Mouse (Mus musculus): ENCODE measurements around the gene Slc28a1. TPM values are rescaled to one million over a fixed set of nuclear protein-coding genes. Genes with fewer than 3 reads are reported as not detected.

Slc28a1 gene
- total RNA-seq, 1 experiment from 2014 or later: not detected

GRCm38 (mm10) chr7:81208944-81209343 is 94.3 kb downstream of the Slc28a1 start:
- no peak for ATAC-seq (replicated peaks; ENCODE audit: low read depth, poor library complexity, severe bottlenecking)

DNA sequence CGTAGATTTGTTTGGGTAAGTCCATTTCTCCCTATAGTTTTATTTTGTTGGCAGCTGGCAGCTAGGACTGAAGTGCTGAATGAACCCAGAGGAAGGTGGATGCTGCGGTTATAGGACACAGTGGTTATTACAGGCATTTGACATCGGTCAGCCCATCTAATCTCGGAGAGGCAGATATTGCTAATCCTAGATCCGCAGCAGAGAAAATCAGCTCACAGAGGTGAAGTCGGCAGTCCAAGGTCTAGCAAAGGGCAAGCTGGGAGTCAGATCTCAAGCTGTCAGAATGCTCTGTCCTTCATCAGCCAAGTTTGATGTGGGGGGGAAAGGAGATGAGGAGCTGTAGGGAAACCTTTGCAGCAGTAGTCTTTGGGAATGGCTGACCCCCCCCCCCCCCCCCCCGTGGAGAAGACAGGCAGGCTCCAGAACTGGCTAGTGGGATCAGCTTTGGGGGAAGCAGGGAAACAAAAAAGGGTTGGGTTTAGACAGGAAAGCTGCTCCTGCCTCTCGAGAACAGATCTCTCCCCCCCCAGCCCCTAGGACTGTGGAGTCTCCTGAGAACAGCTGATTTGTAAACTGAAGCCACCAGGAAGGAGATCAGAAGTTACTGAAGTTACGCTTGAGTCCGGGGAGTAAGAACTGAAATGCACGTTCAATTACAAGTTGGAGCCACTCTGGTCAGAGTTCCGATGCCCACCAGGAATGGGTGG is 95.5 kb downstream of the Slc28a1 start:
- ATAC-seq (replicated peaks; ENCODE audit: low read depth, poor library complexity, severe bottlenecking): no peak

GRCm38 (mm10) chr7:81211760-81212159 is 97.2 kb downstream of the Slc28a1 start:
- no peak for ATAC-seq (replicated peaks; ENCODE audit: low read depth, poor library complexity, severe bottlenecking)

GRCm38 (mm10) chr7:81212261-81212681 is 97.7 kb downstream of the Slc28a1 start:
- ATAC-seq (replicated peaks; ENCODE audit: low read depth, poor library complexity, severe bottlenecking): peak; percentile 76

DNA sequence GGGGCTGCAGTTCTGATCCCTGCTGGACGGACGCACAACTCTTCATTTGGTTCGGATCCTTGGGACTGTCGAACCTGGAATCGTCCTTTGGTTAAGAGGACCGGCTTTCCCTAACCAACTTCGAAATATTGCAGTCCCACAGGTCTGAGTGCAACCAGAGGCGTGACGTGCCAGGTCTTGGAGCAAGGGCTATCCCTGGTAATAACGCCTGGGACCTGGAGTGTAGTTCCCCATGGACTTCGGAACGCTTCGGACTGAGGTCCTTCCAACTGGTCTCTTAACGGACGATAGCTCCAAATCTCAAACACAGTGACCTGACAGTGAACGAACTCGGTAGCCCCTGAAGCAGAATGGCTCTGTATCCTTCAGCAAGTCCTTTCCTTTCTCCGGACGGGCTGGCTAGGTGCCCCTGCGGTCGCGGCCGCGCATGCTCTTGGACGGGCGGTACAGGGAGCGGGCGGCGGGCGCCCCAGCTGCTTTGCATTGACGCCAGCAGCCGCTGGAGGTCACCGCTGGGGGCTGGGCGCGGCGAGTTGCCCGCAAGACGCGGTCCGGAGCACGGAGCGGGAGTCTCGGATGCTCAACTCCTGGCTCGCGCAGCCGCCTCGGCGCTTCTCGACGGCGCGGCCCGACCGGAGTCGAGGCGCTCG is 98.2 kb downstream of the Slc28a1 start:
- peak; percentile 70 for ATAC-seq (replicated peaks; ENCODE audit: low read depth, poor library complexity, severe bottlenecking)

GRCm38 (mm10) chr7:81213347-81214152 is 99.0 kb downstream of the Slc28a1 start, which contains the start of gene Pde8a:
Pde8a (plus strand) TSS chr7:81213596.
- no peak for ATAC-seq (replicated peaks; ENCODE audit: low read depth, poor library complexity, severe bottlenecking)

- ATAC-seq (replicated peaks; ENCODE audit: low read depth, poor library complexity, severe bottlenecking): no peak
Observed at GRCm38 (mm10) chr7:81214153-81214907, 99.7 kb downstream of the Slc28a1 start.

DNA sequence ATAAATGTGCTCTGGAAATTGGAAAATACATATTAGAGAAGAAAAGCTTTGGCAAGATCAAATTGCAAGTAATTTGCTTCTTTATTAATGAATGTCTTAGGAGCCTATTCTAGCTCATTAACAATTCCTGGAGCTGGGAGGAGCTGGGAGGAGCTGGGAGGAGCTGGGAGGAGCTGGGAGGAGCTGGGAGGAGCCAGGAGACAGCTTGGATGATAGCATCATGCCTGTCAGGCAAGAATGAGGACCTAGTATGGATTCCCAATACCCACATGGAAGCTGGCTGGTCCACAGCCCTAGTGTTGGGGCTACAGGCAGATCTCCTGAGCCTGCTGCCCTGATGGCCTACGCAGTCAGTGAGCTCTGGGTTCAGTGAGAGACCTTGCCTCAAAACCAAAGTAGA is 101.4 kb downstream of the Slc28a1 start:
- ATAC-seq (replicated peaks; ENCODE audit: low read depth, poor library complexity, severe bottlenecking): no peak

GRCm38 (mm10) chr7:81219321-81219720 is 104.7 kb downstream of the Slc28a1 start:
- no peak for ATAC-seq (replicated peaks; ENCODE audit: low read depth, poor library complexity, severe bottlenecking)

Other genes starting within 250 kb of the Slc28a1 start
- 31.7 and 79.8 TPM in 2 replicates for gene Wdr73, start 213.5 kb upstream of the Slc28a1 start, total RNA-seq (2017)
- not detected in 2 replicates for gene Nmb, start 209.7 kb upstream of the Slc28a1 start, total RNA-seq (2017)
- gene Sec11a, start 167.0 kb upstream of the Slc28a1 start, total RNA-seq (2017): 333 and 351 TPM in 2 replicates
- 28.1 and 28.8 TPM in 2 replicates for gene Zfp592, start 121.1 kb upstream of the Slc28a1 start, total RNA-seq (2017)
- gene Alpk3, start 57.2 kb upstream of the Slc28a1 start, total RNA-seq (2017): 0.78 and 1.1 TPM in 2 replicates
- gene Pde8a, start 98.8 kb downstream of the Slc28a1 start, total RNA-seq (2017): 0.41 and 4.6 TPM in 2 replicates
- 3,700 and 3,979 TPM in 2 replicates for gene Rps17, start 230.5 kb downstream of the Slc28a1 start, total RNA-seq (2017)

All from common myeloid progenitor, adult 5-6 weeks (primary cell).